Mouse (Mus musculus) MEL (cell line): ENCODE measurements around the gene Rasgef1b. TPM values are rescaled to one million over a fixed set of nuclear protein-coding genes. Genes with fewer than 3 reads are reported as not detected.

Experiments used
- DNase-seq: peaks from one replicate; pipeline ENCODE4 v3.0.0; 2011; ENCODE audit warnings: low read depth, low spot score
- H3K27ac ChIP-seq: 2 replicates; pipeline ENCODE4 v1.5.1; 2012; ENCODE audit warnings: low read depth, mild to moderate bottlenecking, control low read depth, low read length, moderate library complexity; ENCODE audit not compliant: control insufficient read depth
- H3K27me3 ChIP-seq, 2 experiments: fragments of 150-350 bp in 1 of 2; sonication (generic) in 1 of 2; 2 replicates each; pipeline ENCODE4 v1.6.1; 2012; ENCODE audit warnings: low read length in 2 of 2, mild to moderate bottlenecking in 2 of 2, improper control_type of control experiment in 1 of 2, moderate library complexity in 1 of 2; ENCODE audit not compliant: insufficient read depth in 2 of 2, control insufficient read depth in 1 of 2
- H3K36me3 ChIP-seq, 2 experiments: 2 replicates each; pipeline ENCODE4 v1.6.1; 2012 to 2014; ENCODE audit warnings: low read length in 2 of 2, improper control_type of control experiment in 1 of 2, inconsistent platforms in 1 of 2, mild to moderate bottlenecking in 1 of 2; ENCODE audit not compliant: insufficient read depth in 2 of 2, control insufficient read depth in 1 of 2
- H3K4me1 ChIP-seq, 2 experiments: fragments of 150-350 bp in 1 of 2; sonication (generic) in 1 of 2; 2 replicates each; pipeline ENCODE4 v1.6.1; 2012; ENCODE audit warnings: low read length in 2 of 2, improper control_type of control experiment in 1 of 2, mild to moderate bottlenecking in 1 of 2; ENCODE audit not compliant: insufficient read depth in 2 of 2, control insufficient read depth in 1 of 2
- H3K4me3 ChIP-seq, 2 experiments: fragments of 150-350 bp in 1 of 2; sonication (generic) in 1 of 2; 2 replicates each; pipeline ENCODE4 v1.5.1; 2012; ENCODE audit warnings: low read depth in 2 of 2, low read length in 2 of 2, mild to moderate bottlenecking in 2 of 2, moderate library complexity in 2 of 2, control low read depth in 1 of 2, improper control_type of control experiment in 1 of 2; ENCODE audit not compliant: control insufficient read depth in 1 of 2, insufficient read depth in 1 of 2
- H3K79me2 ChIP-seq: 2 replicates; pipeline ENCODE4 v1.6.1; 2012; ENCODE audit warnings: mild to moderate bottlenecking, low read length, moderate library complexity; ENCODE audit not compliant: control insufficient read depth, poor library complexity, insufficient read depth
- H3K9ac ChIP-seq: 2 replicates; pipeline ENCODE4 v1.6.1; 2012; ENCODE audit warnings: low read depth, mild to moderate bottlenecking, control low read depth, low read length, moderate library complexity; ENCODE audit not compliant: control insufficient read depth, poor library complexity, severe bottlenecking
- H3K9me3 ChIP-seq: fragments of 150-350 bp; sonication (generic); replicated peaks from 2 replicates; pipeline ENCODE4 v1.6.1; 2012; ENCODE audit warnings: mild to moderate bottlenecking, low read length, improper control_type of control experiment, moderate library complexity; ENCODE audit not compliant: insufficient read depth
- BHLHE40 ChIP-seq: IDR thresholded peaks from 2 replicates; pipeline ENCODE4 v1.6.1; 2012; ENCODE audit warnings: low read depth, mild to moderate bottlenecking, inconsistent platforms, low read length, improper control_type of control experiment, borderline replicate concordance
- CHD2 ChIP-seq: IDR thresholded peaks from 2 replicates; pipeline ENCODE4 v1.6.1; 2011; ENCODE audit warnings: low read length, improper control_type of control experiment
- ELF1 ChIP-seq: IDR thresholded peaks from 2 replicates; pipeline ENCODE4 v1.6.1; 2014; ENCODE audit warnings: low read depth, mild to moderate bottlenecking, inconsistent platforms, low read length, improper control_type of control experiment, moderate library complexity
- EP300 ChIP-seq, 2 experiments: IDR thresholded peaks; 2 replicates each; pipeline ENCODE4 v1.6.1; 2011; ENCODE audit warnings: improper control_type of control experiment in 2 of 2, low read length in 2 of 2, low read depth in 1 of 2, mild to moderate bottlenecking in 1 of 2
- GABPA ChIP-seq: IDR thresholded peaks from 2 replicates; pipeline ENCODE4 v1.6.1; 2012; ENCODE audit warnings: low read depth, mild to moderate bottlenecking, inconsistent platforms, low read length, improper control_type of control experiment, moderate library complexity
- HCFC1 ChIP-seq: IDR thresholded peaks from 2 replicates; pipeline ENCODE4 v1.6.1; 2012; ENCODE audit warnings: low read depth, mild to moderate bottlenecking, inconsistent platforms, low read length, improper control_type of control experiment, moderate library complexity
- JUND ChIP-seq: IDR thresholded peaks from 2 replicates; pipeline ENCODE4 v1.6.1; 2011; ENCODE audit warnings: low read depth, mild to moderate bottlenecking, improper control_type of control experiment, low read length
- KAT2A ChIP-seq: conservative IDR thresholded peaks from 2 replicates; pipeline ENCODE4 v1.6.1; 2012; ENCODE audit warnings: low read depth, low read length, improper control_type of control experiment, inconsistent platforms
- MAFK ChIP-seq: IDR thresholded peaks from 2 replicates; pipeline ENCODE4 v1.6.1; 2011; ENCODE audit warnings: low read depth, mild to moderate bottlenecking, low read length, improper control_type of control experiment, borderline replicate concordance
- MEF2A ChIP-seq: IDR thresholded peaks from 2 replicates; pipeline ENCODE4 v1.6.1; 2014; ENCODE audit warnings: low read depth, mild to moderate bottlenecking, inconsistent platforms, low read length, improper control_type of control experiment; ENCODE audit not compliant: poor library complexity, insufficient replicate concordance, severe bottlenecking; ENCODE audit errors: extremely low read depth
- MXI1 ChIP-seq: IDR thresholded peaks from 2 replicates; pipeline ENCODE4 v1.6.1; 2011; ENCODE audit warnings: mild to moderate bottlenecking, low read depth, low read length, improper control_type of control experiment
- MYB ChIP-seq: IDR thresholded peaks from 2 replicates; pipeline ENCODE4 v1.6.1; 2011; ENCODE audit warnings: mild to moderate bottlenecking, low read depth, low read length, improper control_type of control experiment
- MYC ChIP-seq: IDR thresholded peaks from 2 replicates; pipeline ENCODE4 v1.6.1; 2011; ENCODE audit warnings: low read depth, mild to moderate bottlenecking, low read length, improper control_type of control experiment, moderate library complexity
- NELFE ChIP-seq: IDR thresholded peaks from 2 replicates; pipeline ENCODE4 v1.6.1; 2011; ENCODE audit warnings: low read depth, low read length, improper control_type of control experiment
- NRF1 ChIP-seq: IDR thresholded peaks from 2 replicates; pipeline ENCODE4 v1.6.1; 2014; ENCODE audit warnings: low read depth, mild to moderate bottlenecking, inconsistent platforms, low read length, improper control_type of control experiment, moderate library complexity; ENCODE audit not compliant: poor library complexity, insufficient read depth, severe bottlenecking
- POLR2A ChIP-seq, 2 experiments: IDR thresholded peaks; 2 replicates each; pipeline ENCODE4 v1.6.1; 2011 to 2012; ENCODE audit warnings: low read length in 2 of 2, mild to moderate bottlenecking in 2 of 2, control low read depth in 1 of 2, improper control_type of control experiment in 1 of 2, low read depth in 1 of 2, moderate library complexity in 1 of 2; ENCODE audit not compliant: control insufficient read depth in 1 of 2, insufficient read depth in 1 of 2, poor library complexity in 1 of 2
- POLR2AphosphoS2 ChIP-seq: IDR thresholded peaks from 2 replicates; pipeline ENCODE4 v1.6.1; 2011; ENCODE audit warnings: low read length, improper control_type of control experiment
- POLR2AphosphoS5 ChIP-seq: IDR thresholded peaks from 2 replicates; pipeline ENCODE4 v1.6.1; 2012; ENCODE audit warnings: low read depth, borderline replicate concordance, mild to moderate bottlenecking, inconsistent platforms, low read length, moderate library complexity, mixed read lengths
- TAL1 ChIP-seq: IDR thresholded peaks from 2 replicates; pipeline ENCODE4 v1.6.1; 2012; ENCODE audit warnings: mild to moderate bottlenecking, inconsistent platforms, low read length, moderate library complexity, mixed read lengths
- TCF12 ChIP-seq: IDR thresholded peaks from 2 replicates; pipeline ENCODE4 v1.6.1; 2014; ENCODE audit warnings: low read depth, mild to moderate bottlenecking, inconsistent platforms, low read length, improper control_type of control experiment, moderate library complexity
- UBTF ChIP-seq: IDR thresholded peaks from 2 replicates; pipeline ENCODE4 v1.6.1; 2012; ENCODE audit warnings: low read depth, mild to moderate bottlenecking, inconsistent platforms, low read length, improper control_type of control experiment, moderate library complexity, borderline replicate concordance; ENCODE audit not compliant: insufficient read depth
- USF2 ChIP-seq, 2 experiments: IDR thresholded peaks; 2 replicates each; pipeline ENCODE4 v1.6.1; 2011 to 2012; ENCODE audit warnings: improper control_type of control experiment in 2 of 2, low read length in 2 of 2, borderline replicate concordance in 1 of 2, inconsistent platforms in 1 of 2, low read depth in 1 of 2, mild to moderate bottlenecking in 1 of 2; ENCODE audit not compliant: insufficient read depth in 1 of 2
- ZC3H11A ChIP-seq: IDR thresholded peaks from 2 replicates; pipeline ENCODE4 v1.6.1; 2012; ENCODE audit warnings: low read depth, mild to moderate bottlenecking, inconsistent platforms, low read length, improper control_type of control experiment
- ZKSCAN1 ChIP-seq: IDR thresholded peaks from 2 replicates; pipeline ENCODE4 v1.6.1; 2012; ENCODE audit warnings: low read depth, mild to moderate bottlenecking, inconsistent platforms, low read length, improper control_type of control experiment, moderate library complexity
- ZNF384 ChIP-seq: IDR thresholded peaks from 2 replicates; pipeline ENCODE4 v1.6.1; 2012; ENCODE audit warnings: low read depth, mild to moderate bottlenecking, inconsistent platforms, low read length, improper control_type of control experiment
- polyA plus RNA-seq, 2 experiments: library from polyadenylated mRNA; stranded (reverse) in 1 of 2; unstranded in 1 of 2; fragments of >175 nt in 1 of 2; fragments of >200 nt in 1 of 2; gene quantifications; 2 replicates each; pipeline versions ENCODE4 v1.2.1 to v1.2.4; 2012; ENCODE audit warnings: low replicate concordance in 2 of 2, low read depth in 1 of 2; ENCODE audit not compliant: insufficient read length in 2 of 2, insufficient read depth in 1 of 2, missing spikeins in 1 of 2
- total RNA-seq: library from RNA; depleted of rRNA; stranded (reverse); fragments of 300-350 nt; gene quantifications from 2 replicates; pipeline ENCODE4 v1.2.3, GENCODE M21; 2012

Gene Rasgef1b
- total and polyA plus RNA-seq, 3 experiments = not detected

GRCm38 (mm10) chr5:99214400-99214799 is 514.5 kb downstream of the Rasgef1b start:
- no peak overlapping the region for H3K4me3 ChIP-seq
- no peaks in the 10 kb centered on the region for H3K9me3 ChIP-seq
- H3K27me3 ChIP-seq = no peaks in the 10 kb centered on the region
- no peak overlapping the region for H3K9ac ChIP-seq
- no peak overlapping the region for H3K27ac ChIP-seq
- DNase-seq = no peak
- no peaks in the 10 kb centered on the region for H3K36me3 ChIP-seq
- no peaks in the 10 kb centered on the region for H3K79me2 ChIP-seq
- TF ChIP-seq CHD2 (no peak), MYC (no peak), HCFC1 (no peak), ELF1 (no peak), KAT2A (no peak), UBTF (no peak), ZNF384 (no peak), POLR2AphosphoS2 (no peak), MYB (no peak), EP300 (IDR thresholded peaks at IDR 0.05; ENCODE audit: low read depth in 1 of 2, low read length in 2 of 2) (no peak), NELFE (no peak), MEF2A (no peak), POLR2A (IDR thresholded peaks at IDR 0.05; ENCODE audit: control insufficient read depth in 1 of 2, insufficient read depth in 1 of 2, low read depth in 1 of 2, low read length in 2 of 2, poor library complexity in 1 of 2) (no peak), TCF12 (no peak), TAL1 (no peak), POLR2AphosphoS5 (no peak), ZC3H11A (no peak), MXI1 (no peak), NRF1 (no peak), MAFK (no peak)
- H3K4me1 ChIP-seq = no peaks in the 10 kb centered on the region

GRCm38 (mm10) chr5:99213211-99213610 is 515.7 kb downstream of the Rasgef1b start:
- Histone ChIP-seq H3K9me3 (no peaks in the 10 kb centered on the region), H3K27me3 (no peaks in the 10 kb centered on the region), H3K4me3 (no peak overlapping the region), H3K79me2 (no peaks in the 10 kb centered on the region), H3K9ac (no peak overlapping the region), H3K36me3 (no peaks in the 10 kb centered on the region), H3K4me1 (no peaks in the 10 kb centered on the region), H3K27ac (no peak overlapping the region)
- no peak for DNase-seq
- no peak for TF ChIP-seq JUND
- no peak for TF ChIP-seq ZKSCAN1
- no peak for TF ChIP-seq USF2 (IDR thresholded peaks at IDR 0.05; ENCODE audit: borderline replicate concordance in 1 of 2, insufficient read depth in 1 of 2, low read depth in 1 of 2, low read length in 2 of 2)
- no peak for TF ChIP-seq GABPA
- no peak for TF ChIP-seq UBTF
- TF ChIP-seq BHLHE40 = no peak
